Mouse (Mus musculus) left cerebral cortex, postnatal 36 days (tissue): ENCODE measurements at regions not wholly inside any gene's neighbourhood (a gene's known extent, or its start where the extent isn't known, plus 50 kb on each side); places are given as distances from the start of the nearest gene placed in this dataset.
A peak's percentile ranks its signal among the peaks of the same experiment; 100 is the strongest.

Source experiments
- DNase-seq, 2 experiments: peaks; one replicate each; pipeline ENCODE4 v3.0.0; 2021 to 2022; ENCODE audit warnings: low spot score in 2 of 2, mixed read lengths in 1 of 2
- intact Hi-C: fragments of 180-260 bp; cut with DNase I; formaldehyde crosslinking; loops from one replicate; pipeline ENCODE4 v1.15.1; 2025

DNA sequence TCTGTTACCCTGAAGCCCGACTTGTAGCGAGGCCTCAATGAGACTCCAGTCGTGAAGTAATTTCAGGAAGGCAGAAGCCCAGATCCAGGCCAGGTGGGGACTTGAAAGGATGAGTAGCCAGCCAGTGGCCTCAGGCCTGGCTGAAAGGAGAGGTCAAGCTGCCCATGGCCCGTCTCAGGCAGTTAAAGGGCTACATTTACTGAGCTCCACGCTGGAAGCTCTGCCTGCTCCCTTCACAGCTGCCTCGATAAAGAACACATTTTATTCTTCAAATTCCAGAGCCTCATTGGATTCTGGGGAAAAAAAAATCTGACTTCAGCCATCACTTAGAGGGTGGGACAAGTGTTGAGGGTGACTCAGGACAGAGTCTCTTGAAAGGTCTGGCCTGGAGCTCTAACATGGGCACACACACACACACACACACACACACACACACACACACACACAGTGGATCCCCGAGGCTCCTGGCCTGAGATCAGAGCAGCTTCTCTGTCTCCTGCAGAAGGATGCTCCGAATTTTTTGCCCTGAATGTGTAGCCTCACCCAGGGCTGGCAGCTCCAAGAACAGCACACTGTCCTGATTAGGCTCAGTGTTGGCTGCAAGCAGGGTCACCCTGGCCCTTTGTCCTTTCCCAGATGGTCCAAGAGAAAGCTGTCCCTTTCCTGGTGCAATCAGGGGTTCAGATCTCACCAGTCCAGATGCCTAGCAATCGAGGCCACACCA lies 53.0 kb downstream of the Gadd45g start:
- intact Hi-C loops: no loop called here
- DNase-seq: no peak

DNA sequence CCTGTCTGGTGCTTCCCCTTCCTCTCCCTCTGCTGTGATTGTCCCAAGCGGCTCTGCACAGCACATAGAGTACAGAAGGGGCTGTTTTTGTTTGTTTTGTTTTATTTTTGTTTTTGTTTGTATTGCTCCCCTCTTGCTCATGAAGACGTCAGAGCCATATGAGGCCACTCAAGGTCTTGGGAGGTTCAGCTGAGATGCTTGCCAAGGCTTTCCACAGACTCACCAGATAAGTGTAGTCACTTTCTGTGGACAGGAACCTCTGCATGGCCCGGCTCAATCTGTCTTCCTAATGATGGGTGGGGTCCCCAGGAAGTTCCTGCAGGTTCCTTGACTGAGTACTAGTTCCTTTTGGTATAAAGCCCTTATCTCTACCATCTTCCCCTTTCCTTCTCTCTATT lies 53.6 kb downstream of the Gadd45g start:
- no peak for DNase-seq
- intact Hi-C loops: no loop called here

GRCm38 (mm10) chr13:51902482-51903285 lies 56.2 kb downstream of the Gadd45g start:
- intact Hi-C loops: no loop called here
- DNase-seq: peak; percentile 52 to 53

GRCm38 (mm10) chr13:51903324-51903939 lies 57.0 kb downstream of the Gadd45g start:
- intact Hi-C loops: no loop called here
- no peak for DNase-seq

- no peak for DNase-seq
- intact Hi-C loops: no loop called here
Observed at GRCm38 (mm10) chr13:51905270-51905669, 58.8 kb downstream of the Gadd45g start.

DNA sequence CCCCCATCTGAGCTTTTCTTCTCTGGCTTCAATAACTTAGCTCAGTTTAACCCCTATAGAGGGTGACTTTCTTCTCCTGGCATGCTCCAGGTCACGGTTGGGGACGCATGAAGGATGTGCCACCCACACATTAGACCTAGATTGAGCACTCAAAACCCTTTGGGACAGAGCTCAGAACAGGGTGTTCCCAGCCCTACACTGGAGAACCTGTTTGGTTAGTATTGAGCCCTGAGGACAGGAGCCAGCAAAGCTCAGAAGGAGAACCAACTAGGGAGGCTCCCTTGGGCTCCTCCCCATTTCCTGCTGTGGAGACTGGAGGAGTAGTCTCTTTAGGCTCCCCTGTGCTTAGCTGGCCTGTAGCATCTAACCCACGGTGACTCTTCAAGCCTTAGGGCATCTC lies 59.6 kb downstream of the Gadd45g start:
- intact Hi-C loops: no loop called here
- no peak for DNase-seq

GRCm38 (mm10) chr13:51908514-51908913 lies 62.0 kb downstream of the Gadd45g start:
- DNase-seq: no peak
- intact Hi-C loops: no loop called here

DNA sequence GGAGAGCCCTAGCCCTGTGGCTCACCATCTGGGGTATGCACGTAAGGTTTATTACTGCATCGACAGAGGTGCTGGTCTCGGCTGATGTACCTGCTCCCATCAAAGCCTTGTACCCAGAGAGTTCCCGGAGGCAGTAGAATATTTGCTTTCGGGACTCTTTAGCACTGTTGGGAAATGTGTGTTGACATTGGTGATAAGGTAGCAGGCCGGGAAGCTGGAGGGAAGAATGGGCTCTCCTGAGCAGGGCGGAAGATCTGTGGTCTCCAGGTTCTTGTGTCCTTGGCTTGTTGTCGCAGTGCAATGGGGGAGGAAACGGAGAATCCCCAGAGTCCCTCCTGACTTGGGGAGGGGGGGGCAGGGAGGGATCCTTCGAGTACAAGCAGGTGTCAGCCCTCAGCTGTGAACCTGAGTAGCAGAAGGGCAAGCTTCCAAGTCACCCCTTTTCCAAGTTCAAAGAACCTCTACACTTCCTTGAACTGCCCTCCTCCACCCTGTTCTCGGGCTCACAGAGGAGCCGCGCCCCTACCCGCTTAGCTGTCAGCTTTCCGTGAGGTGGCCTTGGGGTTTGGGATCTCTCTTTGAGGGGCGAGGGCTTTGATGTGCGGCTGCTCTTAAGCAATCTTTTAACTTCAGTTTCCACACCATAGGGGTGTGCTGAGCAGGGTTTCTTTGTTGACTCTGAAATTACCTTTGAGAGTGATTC lies 65.0 kb downstream of the Gadd45g start:
- DNase-seq: no peak
- intact Hi-C loops: no loop called here

DNA sequence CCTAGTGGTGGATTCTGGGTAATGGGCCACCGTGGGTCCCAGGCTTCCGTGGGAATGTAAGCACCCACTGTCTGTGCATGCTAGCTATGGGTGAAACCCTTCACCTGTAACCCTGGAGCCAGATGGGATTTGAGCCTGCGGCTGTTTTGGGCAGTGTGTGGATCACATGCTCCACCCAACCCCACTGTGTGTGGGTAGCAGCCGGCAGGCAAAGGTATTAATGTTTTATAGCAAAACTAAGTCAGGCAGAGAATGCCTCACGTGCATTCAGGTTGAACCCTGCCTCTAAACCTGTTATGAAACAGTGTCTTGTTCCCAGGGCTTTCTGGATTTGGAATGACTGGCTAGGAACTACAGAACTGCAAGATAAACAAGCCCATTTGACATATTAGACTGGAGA lies 66.0 kb downstream of the Gadd45g start:
- intact Hi-C loops: no loop called here
- no peak for DNase-seq

- no peak for DNase-seq
Observed at GRCm38 (mm10) chr13:51912994-51913393, 66.5 kb downstream of the Gadd45g start.

DNA sequence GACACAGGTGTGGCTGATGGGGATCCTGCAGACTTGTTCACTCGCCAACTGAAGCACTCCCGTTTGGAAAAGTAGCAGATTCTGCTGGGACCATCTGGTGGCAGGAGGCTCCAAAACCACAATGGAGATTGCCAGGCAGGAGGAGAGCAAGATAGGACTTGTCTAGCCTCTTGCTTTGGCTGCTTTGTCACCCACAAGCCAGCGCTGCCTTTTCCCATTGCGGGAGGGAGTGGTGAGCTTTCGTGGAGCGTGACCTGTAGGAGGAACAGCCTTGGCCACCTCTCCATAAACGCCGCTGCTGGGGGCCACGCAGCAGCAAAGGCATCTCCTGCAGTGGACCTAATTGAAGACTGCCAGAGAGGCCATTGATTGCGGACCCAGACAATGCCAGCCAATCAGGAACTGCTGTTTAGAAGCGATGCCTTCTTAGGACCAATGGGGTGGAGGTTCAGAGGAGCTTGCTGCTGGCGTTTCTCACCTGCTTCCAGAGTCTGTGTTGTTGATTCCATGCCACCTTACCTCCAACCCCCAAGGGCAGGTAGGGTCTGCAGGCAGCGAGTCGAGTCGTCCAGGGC lies 70.3 kb downstream of the Gadd45g start:
- intact Hi-C loops: no loop called here
- no peak for DNase-seq

More at GRCm38 (mm10) chr13:51912994-51913393, 66.5 kb downstream of the Gadd45g start:
- intact Hi-C loops: no loop called here

GRCm38 (mm10) chr13:51917658-51918057 lies 71.2 kb downstream of the Gadd45g start:
- intact Hi-C loops: no loop called here
- DNase-seq: no peak

GRCm38 (mm10) chr13:51918108-51918507 lies 71.6 kb downstream of the Gadd45g start:
- DNase-seq: no peak
- intact Hi-C loops: no loop called here

DNA sequence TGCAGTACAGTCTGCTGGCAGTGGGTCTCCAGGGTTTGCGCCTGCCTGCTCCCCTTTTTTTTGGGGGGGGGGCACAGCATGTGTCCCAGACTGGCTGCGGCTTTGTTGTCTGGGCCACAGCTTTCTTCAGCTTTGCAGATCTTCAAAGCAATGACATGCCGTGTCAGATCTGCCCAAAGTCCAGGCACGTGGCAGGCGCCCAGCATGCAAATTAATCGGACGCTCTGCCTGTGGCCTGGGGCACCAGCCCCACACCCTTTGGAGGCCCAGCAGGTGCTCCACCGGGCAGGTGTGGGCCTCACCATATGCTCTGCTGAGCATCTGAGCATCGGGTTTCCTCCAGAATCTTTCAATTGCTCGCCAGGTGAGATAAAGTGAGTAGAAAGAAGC lies 72.3 kb downstream of the Gadd45g start:
- no peak for DNase-seq
- intact Hi-C loops: no loop called here

- intact Hi-C loops: no loop called here
- no peak for DNase-seq
Observed at GRCm38 (mm10) chr13:51919171-51919793, 72.8 kb downstream of the Gadd45g start.

DNA sequence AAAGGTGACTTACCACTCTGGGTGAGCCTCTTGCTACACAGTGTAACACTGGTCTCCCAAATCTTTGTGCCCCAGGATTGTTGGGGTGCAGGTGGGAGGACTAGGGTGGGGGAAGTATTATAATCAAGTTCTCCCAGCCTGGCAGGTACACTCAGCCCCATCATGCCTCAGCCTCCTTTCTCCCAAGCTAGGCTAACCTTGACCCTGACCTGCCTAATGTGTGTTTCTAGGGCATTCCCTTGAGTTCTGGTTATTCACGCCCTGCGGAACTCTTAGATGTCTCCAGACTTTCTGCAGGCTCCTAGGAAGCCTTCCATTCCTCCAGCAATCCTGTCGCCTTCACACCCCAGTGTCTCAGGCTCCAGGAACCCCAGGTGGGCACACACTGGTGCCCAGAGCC lies 73.5 kb downstream of the Gadd45g start:
- intact Hi-C loops: no loop called here
- no peak for DNase-seq

DNA sequence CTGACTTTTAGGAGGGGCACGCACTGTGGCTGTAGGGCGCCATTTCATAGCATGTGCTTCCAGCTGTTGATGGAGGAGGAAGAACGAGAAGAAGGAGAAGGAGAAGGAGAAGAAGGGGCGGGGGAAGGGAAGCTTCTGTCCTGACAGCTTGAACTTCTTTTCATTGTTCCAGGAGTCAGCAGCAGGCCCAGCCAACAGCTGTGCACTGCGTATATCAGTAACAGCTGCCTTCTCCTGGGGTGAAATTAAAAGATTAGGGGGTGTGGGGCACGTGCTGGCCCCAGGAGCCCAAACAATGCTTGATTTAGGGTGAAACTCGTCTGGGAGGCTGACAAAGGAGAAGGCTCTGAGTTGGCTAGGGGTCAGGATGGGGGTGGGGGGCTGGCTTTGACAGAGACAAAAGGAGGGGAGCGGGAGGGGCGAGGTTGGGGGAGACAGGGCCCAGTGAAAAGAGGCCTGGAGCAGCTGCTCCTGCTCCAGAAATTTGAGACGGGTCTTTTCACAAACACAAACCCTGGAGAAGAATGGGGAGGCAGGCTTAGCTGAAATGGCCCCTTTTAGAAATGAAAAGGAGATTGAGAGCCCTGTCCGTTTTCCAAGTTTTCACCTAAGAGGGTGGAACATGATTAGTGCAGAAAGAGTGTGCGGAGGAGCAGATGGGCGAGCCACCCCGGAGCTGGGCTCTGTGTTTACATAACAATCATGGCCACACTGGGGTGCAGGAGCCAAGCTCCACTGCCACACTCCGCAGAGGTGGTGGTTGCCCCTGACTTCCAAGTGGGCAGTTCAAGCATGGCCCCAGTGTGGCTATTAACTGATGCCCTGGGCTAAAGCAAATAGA lies 74.3 kb downstream of the Gadd45g start:
- intact Hi-C loops: no loop called here
- DNase-seq: no peak

DNA sequence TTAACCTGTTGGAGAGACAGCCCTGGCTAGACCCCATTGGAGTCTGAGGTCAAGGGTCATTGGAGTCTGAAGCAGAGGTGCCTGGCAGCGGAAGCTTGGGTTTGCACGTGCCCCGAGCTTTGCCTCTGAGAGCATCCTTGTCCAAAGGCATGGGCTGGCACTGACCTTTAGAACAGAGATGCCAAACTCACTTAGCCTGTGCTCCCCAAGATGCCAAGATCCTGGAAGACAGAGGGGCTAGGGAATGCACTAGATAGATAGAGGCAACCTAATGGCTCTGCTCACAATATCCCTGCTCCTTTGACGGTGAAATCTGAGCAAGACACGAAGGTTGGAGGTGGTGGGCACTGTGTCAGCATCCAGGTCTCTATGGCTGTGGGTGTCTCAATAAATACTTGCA lies 75.1 kb downstream of the Gadd45g start:
- DNase-seq: no peak
- intact Hi-C loops: no loop called here

DNA sequence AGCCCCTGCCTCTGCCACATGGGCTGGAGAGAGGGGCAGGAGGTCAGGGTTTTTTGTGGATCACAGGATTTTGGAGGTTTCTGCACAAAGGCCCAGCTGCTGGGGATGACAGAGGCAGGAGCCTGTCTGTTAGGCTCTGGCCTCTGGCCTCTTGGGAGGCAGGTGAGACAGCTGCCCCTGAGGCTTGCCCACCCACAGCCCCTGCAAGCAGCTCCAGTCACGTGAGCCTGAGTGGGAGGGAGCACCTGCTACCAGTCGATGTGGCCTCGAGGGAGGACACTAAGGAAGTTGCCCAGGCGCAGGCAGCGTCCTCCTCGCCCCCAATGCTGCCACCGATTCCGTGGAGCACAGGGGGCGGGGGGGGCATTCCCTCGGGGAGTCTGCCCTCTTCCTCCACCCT lies 80.3 kb downstream of the Gadd45g start:
- DNase-seq: no peak
- intact Hi-C loops: no loop called here
